8 mouse cellular contexts compared by ENCODE assay signal in genomic region chr8:95099009-95099408, GRCm38 (mm10). TPM values are rescaled to one million over a fixed set of nuclear protein-coding genes. Genes with fewer than 3 reads are reported as not detected.
DNase-seq lines count a peak whose midpoint lies in the region; ATAC-seq and TF ChIP-seq lines count a peak whose summit lies in the region.

No protein-coding gene starts in this region.

- TF ChIP-seq CTCF in testis, adult 2 months (IDR thresholded peaks at IDR 0.05; ENCODE audit: control insufficient read depth, insufficient read depth, insufficient replicate concordance, low read depth, low read length), result peak; percentile 86; the same call in 1 of the 2 replicates
- TF ChIP-seq CTCF in kidney, adult 2 months (conservative IDR thresholded peaks at IDR 0.05; ENCODE audit: insufficient read depth, insufficient read length, low read depth, low read length), result peak; percentile 95

- H3K27me3 ChIP-seq in testis, adult 2 months (ENCODE audit: control insufficient read depth, insufficient read depth, low read length), result no peaks in the 10 kb centered on the region
- H3K27me3 ChIP-seq in kidney, adult 2 months (replicated peaks; ENCODE audit: control insufficient read depth, insufficient read depth, low read length), result no peaks in the 10 kb centered on the region
- no peaks in the 10 kb centered on the region for H3K27me3 ChIP-seq in liver, embryonic 11.5 days (replicated peaks; ENCODE audit: control insufficient read depth, insufficient read depth, low read length)
- H3K27me3 ChIP-seq in neural tube, embryonic 12.5 days (replicated peaks), result no peaks in the 10 kb centered on the region

- no peak for DNase-seq in testis, postnatal 14 days (ENCODE audit: low spot score)
- DNase-seq in gastrocnemius, postnatal 25 days, result peak; percentile 58
- DNase-seq in kidney, adult 2 months, result peak; percentile 81
- peak; percentile 52 for DNase-seq in liver, embryonic 11.5 days (ENCODE audit: low spot score)
- DNase-seq in testis, postnatal 10 days (ENCODE audit: low spot score), result peak; percentile 88

- no peak for TF ChIP-seq POLR2A in testis, adult 2 months (IDR thresholded peaks at IDR 0.05; ENCODE audit: control insufficient read depth, low read depth, low read length)
- TF ChIP-seq POLR2A in kidney, adult 2 months (IDR thresholded peaks at IDR 0.05; ENCODE audit: low read depth, low read length), result no peak

- H3K36me3 ChIP-seq in testis, adult 2 months (ENCODE audit: control insufficient read depth, insufficient read depth, low read length), result no peaks in the 10 kb centered on the region; the same call in 1 of the 2 replicates
- peaks cover 2% of the 10 kb centered on the region; the same call in 1 of the 2 replicates for H3K36me3 ChIP-seq in kidney, adult 2 months (ENCODE audit: control insufficient read depth, insufficient read depth, low read length)
- H3K36me3 ChIP-seq in liver, embryonic 11.5 days (ENCODE audit: control insufficient read depth, insufficient read depth, low read length), result peaks cover 11% of the 10 kb centered on the region
- peaks cover 79% of the 10 kb centered on the region for H3K36me3 ChIP-seq in neural tube, embryonic 12.5 days

- H3K27ac ChIP-seq in testis, adult 2 months (ENCODE audit: control insufficient read depth, insufficient read depth, low read depth, low read length), result no peak overlapping the region
- H3K27ac ChIP-seq in kidney, adult 2 months (ENCODE audit: insufficient read depth, low read depth, low read length), result no peak overlapping the region
- no peak overlapping the region for H3K27ac ChIP-seq in liver, embryonic 11.5 days (ENCODE audit: low read depth, low read length)
- H3K27ac ChIP-seq in neural tube, embryonic 12.5 days, result no peak overlapping the region

- peak; percentile 82 for ATAC-seq in common myeloid progenitor, adult 5-6 weeks (replicated peaks; ENCODE audit: low read depth, poor library complexity, severe bottlenecking)
- peak; percentile 62; the same call in 1 of the 2 replicates for ATAC-seq in liver, embryonic 11.5 days (replicated peaks; ENCODE audit: low FRiP score)
- peak; percentile 46 for ATAC-seq in neural tube, embryonic 12.5 days (ENCODE audit: low FRiP score, low read depth)

- no peak overlapping the region for H3K9ac ChIP-seq in liver, embryonic 11.5 days (ENCODE audit: low read depth, low read length)
- H3K9ac ChIP-seq in neural tube, embryonic 12.5 days, result no peak overlapping the region

- H3K9me3 ChIP-seq in liver, embryonic 11.5 days (ENCODE audit: control insufficient read depth, low read length), result no peaks in the 10 kb centered on the region
- H3K9me3 ChIP-seq in neural tube, embryonic 12.5 days, result no peaks in the 10 kb centered on the region

- WGBS in kidney, adult 2 months, result 12% methylated on average over 5 of the region's 5 CpGs
- WGBS in liver, embryonic 11.5 days, result 30% methylated on average over 5 of the region's 5 CpGs
- 29% methylated on average over 5 of the region's 5 CpGs for WGBS in neural tube, embryonic 12.5 days

- no peaks in the 10 kb centered on the region for H3K4me1 ChIP-seq in testis, adult 2 months (ENCODE audit: control insufficient read depth, insufficient read depth, low read length)
- no peaks in the 10 kb centered on the region for H3K4me1 ChIP-seq in kidney, adult 2 months (ENCODE audit: control insufficient read depth, insufficient read depth, low read length)
- no peaks in the 10 kb centered on the region for H3K4me1 ChIP-seq in liver, embryonic 11.5 days (replicated peaks; ENCODE audit: control insufficient read depth, insufficient read depth, low read length)
- no peaks in the 10 kb centered on the region for H3K4me1 ChIP-seq in neural tube, embryonic 12.5 days

- H3K4me2 ChIP-seq in liver, embryonic 11.5 days, result no peak overlapping the region
- H3K4me2 ChIP-seq in neural tube, embryonic 12.5 days (replicated peaks), result no peak overlapping the region

- no peak overlapping the region for H3K4me3 ChIP-seq in testis, adult 2 months (ENCODE audit: control insufficient read depth, low read depth, low read length)
- no peak overlapping the region for H3K4me3 ChIP-seq in kidney, adult 2 months (ENCODE audit: insufficient read depth, low read depth, low read length)
- no peak overlapping the region for H3K4me3 ChIP-seq in liver, embryonic 11.5 days (ENCODE audit: low read depth, low read length)
- no peak overlapping the region for H3K4me3 ChIP-seq in neural tube, embryonic 12.5 days

RNA-seq across cellular contexts. Expression of gene Katnb1, which starts 18.0 kb away (rescaled TPM):
- 180 and 199 TPM in 2 replicates for polyA plus RNA-seq in testis, adult 2 months (2012; rRNA removed)
- 17.5 and 24.6 TPM in 2 replicates for total RNA-seq in common myeloid progenitor, adult 5-6 weeks (2017)
- total RNA-seq in gastrocnemius, postnatal 25 days (2021), result 1 to 10 TPM; 5.6 to 7.3 TPM
- polyA plus RNA-seq in kidney, adult 2 months (2012; rRNA removed), result 22.2 and 23.7 TPM in 2 replicates
- polyA plus RNA-seq in liver, embryonic 11.5 days (2014; fragmentation: Nextera tagmentation; extraction: Ambion mirVana), result 25.1 and 26.6 TPM in 2 replicates
- polyA plus RNA-seq in neural tube, embryonic 12.5 days (2016; fragmentation: Nextera tagmentation; extraction: Ambion mirVana), result 32.0 and 38.7 TPM in 2 replicates

RNA-seq across cellular contexts. Expression of gene Drc7, which starts 44.1 kb away (rescaled TPM):
- 82.6 and 87.3 TPM in 2 replicates for polyA plus RNA-seq in testis, adult 2 months (2012; rRNA removed)
- total RNA-seq in common myeloid progenitor, adult 5-6 weeks (2017), result 8.4 and 9.8 TPM in 2 replicates
- total RNA-seq in gastrocnemius, postnatal 25 days (2021), result not detected
- 0.05 and 0.10 TPM in 2 replicates for polyA plus RNA-seq in kidney, adult 2 months (2012; rRNA removed)
- 0.26 TPM in 1 of 2 replicates, not detected in the other for polyA plus RNA-seq in liver, embryonic 11.5 days (2014; fragmentation: Nextera tagmentation; extraction: Ambion mirVana)
- 0.09 and 0.13 TPM in 2 replicates for polyA plus RNA-seq in neural tube, embryonic 12.5 days (2016; fragmentation: Nextera tagmentation; extraction: Ambion mirVana)

Comparison
In these comparisons a context has a peak if more than half of its experiments do, and no peak if none do; other contexts are left out.
1. RNA of gene Drc7, which starts 44.1 kb away (polyA plus RNA-seq): 82.6 to 87.3 TPM in testis, adult 2 months; 0.26 TPM in liver, embryonic 11.5 days, 0.09 to 0.13 TPM in neural tube, embryonic 12.5 days and 0.05 to 0.10 TPM in kidney, adult 2 months; every median in the first group is over 10 times any median in the second.
2. Peak in every context shown above with its lines, with median percentiles within 50 percentile points of each other: ATAC-seq.